Mouse (Mus musculus): ENCODE results near the gene Ppip5k1. TPM values are rescaled to one million over a fixed set of nuclear protein-coding genes. Genes with fewer than 3 reads are reported as not detected.
A peak's percentile ranks its signal among the peaks of the same experiment; 100 is the strongest.
"Not testable (repeated sequence)": the region's sequence is repeated elsewhere in the genome, so short reads cannot be mapped to it uniquely, and the experiment has no call there.

Ppip5k1 gene
- total RNA-seq (2021) = 10 to 100 TPM; 40.0 to 51.3 TPM
- long read RNA-seq, experiment 1, partial matches to known transcripts = 6 of 11 reads
- long read RNA-seq, experiment 1, other reads (novel, unspliced or antisense) = 5 of 11 reads
- long read RNA-seq, experiment 2, partial matches to known transcripts = 2 of 9 reads
- long read RNA-seq, experiment 2, other reads (novel, unspliced or antisense) = 6 of 9 reads

DNA sequence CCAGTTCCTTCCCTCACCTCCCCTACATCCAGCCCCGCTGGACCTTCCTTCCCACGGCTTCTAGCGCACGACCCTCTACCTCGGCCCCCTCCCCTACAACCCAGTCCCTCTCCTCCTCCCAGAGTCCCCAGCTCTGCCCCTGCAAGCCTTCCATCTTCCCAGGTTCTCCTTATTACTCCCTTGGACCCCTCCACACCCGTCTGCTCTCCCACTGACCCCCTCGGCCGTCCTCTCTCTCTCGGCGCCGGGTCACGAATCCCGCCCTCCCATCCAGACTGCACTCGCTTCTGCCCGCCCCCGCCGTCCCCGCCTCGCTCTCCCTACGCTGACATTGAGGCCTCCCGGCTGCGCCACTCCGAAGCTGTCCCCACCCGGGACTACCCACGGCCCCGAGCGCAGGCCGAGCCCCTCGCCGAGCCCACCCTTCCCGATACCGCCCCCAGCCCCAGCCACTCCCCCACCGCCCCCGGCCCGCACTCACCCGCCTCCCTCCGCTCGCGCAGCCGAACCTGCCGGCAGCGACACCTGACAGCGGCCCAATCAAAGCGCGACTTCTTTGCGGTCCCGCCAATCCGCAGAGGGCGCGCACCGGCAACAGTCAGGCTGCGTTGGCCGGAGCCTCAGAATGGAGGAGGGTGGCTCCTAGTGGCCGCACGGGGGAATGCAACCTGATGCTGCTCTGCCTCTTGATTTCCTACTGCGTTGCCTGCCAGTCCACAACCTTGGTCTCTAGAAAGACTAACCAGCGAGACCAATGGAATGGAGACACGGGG, at the start of gene Ppip5k1:
TSS of gene Ppip5k1 (minus strand) at position 577 of the 773 bp plus-strand sequence.
- peak; percentile 98 for DNase-seq

DNA sequence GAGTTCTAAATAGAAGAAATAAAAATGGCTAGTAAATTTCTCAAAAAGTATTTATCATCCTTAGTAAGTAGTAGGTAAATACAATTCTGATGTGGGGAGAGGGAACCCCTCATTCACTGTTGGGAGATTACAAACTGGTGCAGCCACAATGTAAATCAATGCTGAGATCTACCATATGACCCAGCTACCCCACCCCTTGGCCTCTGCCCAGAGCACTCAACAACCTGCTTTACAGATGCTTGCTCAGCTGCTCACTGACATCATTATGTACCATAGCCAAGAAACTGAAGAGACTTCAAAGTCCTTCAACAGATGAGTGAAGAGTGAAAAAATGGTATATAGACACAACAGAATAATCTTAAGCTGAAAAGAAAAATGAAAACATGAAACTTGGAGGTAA, 48.1 kb upstream of the Ppip5k1 start:
- DNase-seq = no peak

DNA sequence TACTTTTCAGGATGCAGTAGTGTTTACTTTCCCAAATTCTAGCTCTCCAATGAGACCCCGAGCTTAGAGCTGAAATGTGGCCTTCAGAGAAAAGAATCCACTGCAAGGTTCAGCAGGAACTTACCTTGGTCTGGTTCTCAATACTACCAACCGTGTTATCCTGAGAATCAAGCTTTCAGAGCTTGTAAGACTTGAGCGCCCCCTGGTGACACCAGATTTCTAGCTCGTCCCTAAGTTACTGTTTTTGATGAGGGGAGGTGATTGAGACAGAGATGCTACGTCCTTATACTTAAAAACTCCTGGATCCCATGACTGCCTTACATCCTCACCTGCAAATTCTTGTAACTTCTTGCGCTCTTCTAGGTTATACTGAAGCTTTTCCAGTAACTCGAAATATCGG, 41.4 kb upstream of the Ppip5k1 start:
- DNase-seq = peak; percentile 90

DNA sequence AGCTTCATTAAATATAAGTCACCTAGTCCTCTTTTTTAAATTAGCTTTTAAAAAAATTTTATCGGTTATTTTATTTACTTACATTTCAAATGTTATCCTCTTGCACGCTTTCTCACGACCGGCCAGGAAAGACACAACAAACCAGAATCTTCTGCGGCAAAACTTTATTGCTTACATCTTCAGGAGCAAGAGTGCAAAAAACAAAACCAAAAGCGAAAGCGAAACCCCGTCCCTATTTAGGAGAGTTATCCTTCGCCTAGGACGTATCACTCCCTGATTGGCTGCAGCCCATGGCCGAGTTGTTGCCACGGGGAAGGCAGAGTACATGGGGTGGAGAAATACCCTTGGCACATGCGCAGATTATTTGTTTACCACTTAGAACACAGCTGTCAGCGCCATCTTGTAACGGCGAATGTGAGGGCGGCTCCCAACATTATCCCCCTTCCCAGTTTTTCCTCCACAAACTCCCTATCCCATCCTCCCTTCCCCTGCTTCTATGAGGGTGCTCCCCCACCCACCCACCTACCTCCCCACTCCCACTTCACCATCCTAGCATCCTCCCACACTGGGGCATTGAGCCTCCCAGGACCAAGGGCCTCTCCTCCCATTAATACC, 31.9 kb upstream of the Ppip5k1 start, which contains the start of gene Strc:
TSS of gene Strc (minus strand) at position 208 of the 615 bp plus-strand sequence.
- not testable (repeated sequence) for DNase-seq

DNA sequence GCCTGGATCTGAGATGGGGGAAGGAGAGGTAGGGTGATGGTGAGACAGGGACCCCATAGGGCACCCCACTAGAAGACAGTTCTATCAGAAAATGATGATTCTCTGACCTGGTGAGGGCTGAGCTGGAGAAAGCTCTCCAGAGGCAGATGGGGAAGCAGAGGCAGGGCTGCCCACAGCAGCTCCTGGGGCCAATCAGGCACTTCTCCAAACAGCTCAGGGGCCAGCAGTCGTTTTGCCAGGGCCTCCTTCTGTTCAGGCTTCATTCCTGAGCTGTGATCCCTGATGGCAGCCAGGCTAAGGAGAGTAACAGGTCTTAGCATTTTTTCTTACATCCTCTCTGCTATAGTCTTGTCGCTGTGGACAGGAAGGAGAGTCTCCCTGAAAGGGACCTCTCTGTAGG, 19.6 kb upstream of the Ppip5k1 start:
- no peak for DNase-seq

DNA sequence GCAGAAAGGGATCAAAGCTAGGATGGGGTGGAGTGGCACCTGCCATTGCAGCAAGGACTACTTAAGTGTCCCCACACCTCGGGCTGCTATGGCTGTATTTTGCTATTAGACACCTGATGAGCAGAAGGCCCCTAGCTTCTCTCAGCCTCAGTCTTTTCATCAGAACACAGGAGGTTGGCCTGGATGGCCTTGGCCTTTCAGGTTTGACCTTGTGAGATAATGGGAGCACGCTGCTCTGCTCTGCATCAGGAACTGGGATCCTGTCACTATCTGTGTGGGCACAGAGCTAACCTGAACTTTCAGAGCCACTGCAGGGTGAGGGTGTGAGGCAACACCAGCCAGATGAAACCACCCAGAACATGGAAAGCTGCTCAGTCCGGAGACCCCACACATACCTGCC, 17.1 kb upstream of the Ppip5k1 start:
- DNase-seq = peak; percentile 19

DNA sequence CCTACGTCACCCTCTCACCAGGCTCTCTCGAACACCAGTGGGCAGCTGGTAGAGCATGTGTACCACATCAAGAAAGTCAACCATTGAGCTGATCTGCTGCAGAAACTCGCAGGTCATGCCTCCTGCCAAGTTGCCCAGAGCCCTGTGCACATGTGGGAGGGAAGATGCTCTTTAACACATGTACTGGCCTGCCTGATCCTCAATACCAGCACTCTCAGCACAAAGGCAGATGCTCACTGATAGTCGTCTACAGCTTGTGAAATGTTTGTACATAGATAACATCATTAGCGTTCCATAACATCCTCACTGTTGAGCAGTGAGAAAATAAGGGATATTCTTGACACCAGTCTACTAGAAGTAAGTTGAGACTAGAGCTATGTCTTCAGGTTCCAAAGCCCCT, 15.7 kb upstream of the Ppip5k1 start:
- no peak for DNase-seq

DNA sequence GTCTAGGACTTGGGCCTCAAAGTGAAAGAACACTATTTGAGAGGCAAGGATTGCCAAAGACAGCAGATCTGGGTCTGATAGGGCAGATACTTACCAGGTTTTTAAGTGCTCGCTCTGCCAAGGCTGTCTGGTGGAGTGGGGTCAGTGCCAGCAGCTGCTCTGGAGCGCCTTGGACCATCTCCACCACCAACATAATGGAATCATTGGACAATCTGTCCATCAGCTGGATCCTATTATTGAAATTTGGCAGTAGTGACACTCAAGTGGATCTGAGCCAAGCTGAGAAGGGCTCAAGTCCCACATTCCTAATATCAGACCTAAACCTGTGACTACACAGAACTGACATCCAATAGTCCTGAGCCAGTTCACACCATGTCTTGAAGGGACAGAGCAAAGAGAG, 13.6 kb upstream of the Ppip5k1 start:
- no peak for DNase-seq

DNA sequence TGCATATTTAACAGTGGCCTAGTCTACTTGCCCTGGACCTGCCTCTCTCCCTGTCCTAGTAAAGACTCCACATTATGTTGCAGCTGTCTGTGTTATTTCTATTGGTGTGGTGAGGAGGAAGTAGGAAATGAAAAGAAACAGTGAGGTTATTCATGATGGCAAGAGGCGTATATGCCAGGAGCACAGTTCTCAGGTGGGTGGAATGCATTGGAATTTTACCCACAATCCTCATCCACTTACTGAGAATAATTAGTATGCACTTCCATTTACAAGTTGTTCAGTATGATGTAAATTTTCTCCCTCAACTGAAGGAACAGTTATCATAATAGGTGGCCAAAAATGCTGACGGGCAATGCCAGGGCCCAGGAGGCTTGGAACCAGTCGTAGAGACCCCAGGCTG, 8.5 kb upstream of the Ppip5k1 start:
- no peak for DNase-seq

DNA sequence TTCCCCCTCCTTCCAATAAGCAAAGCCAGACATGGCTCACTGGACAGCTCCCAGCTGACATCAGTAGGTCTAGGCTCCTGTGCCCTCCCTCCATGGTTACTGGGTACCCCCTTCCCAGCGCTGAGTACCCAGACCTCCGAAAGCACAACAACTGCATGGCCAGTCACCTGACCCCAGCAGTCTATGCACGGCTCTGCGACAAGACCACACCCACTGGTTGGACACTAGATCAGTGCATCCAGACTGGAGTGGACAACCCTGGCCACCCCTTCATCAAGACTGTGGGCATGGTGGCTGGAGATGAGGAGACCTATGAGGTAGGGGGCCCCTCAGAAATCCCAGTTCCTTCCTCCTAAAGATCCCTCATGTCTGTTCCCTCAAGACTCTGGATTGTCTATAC, 4.3 kb upstream of the Ppip5k1 start:
- DNase-seq = no peak

DNA sequence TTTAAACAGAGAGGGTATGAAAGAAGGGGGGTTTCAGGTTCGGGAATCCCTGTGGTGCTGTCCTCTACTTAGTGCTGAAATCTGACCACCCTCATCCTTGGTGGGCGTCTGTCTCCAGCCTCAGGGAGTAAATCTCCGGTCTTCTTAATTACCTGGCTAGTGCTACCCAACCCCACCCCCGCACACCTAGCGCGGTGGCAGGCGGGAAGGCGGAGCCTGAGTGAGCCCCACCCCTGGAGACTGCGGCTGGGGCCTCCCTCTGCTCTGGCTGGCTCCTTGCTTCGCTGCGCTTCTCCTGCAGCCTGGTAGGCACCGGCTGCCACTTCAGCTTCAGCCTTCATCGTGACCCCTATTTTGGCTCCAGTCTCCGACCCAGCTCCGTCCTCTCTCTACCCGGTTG, 3.2 kb upstream of the Ppip5k1 start:
- peak; percentile 65 for DNase-seq

DNA sequence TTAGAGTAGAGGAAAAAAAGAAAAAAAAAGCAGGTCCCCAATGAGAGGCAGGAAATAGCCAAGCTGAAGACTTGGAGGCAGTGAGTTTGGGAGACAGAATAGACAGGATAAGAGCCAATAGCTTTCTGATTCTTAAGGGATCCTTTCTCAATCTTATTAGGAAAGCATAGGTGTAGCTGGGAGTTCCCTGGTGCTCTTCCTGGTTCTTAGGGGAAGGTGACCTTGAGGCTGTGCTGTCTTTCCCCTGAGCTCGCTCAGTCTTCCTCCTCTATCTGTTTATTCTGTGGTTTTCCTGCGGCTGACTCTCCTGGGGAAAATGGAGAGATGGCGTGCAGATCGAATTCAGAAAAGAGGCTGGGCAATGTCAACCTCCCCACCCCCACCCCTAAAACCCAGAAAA, 2.8 kb upstream of the Ppip5k1 start:
- DNase-seq = no peak

DNA sequence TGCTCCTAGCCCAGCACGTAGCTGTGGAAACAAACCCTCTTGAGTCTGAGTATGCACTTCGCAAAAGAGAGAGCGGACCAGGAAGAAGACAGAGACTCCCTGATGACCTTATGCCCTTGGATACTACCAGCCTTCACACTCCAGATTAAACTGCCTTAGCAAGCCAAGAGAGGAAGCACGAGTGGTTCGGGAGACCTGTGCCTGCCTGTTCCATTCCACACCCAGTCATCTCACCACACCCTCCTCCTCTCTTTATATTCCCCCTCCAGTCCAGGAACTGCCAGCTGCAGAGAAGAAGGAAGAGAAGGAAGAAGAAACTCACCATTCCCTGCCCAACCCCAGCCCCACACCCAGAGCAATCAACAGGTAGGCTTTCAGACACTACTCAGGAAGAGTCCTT, 2.3 kb upstream of the Ppip5k1 start, which contains the start of gene Ckmt1:
TSS of gene Ckmt1 (plus strand) at position 221 of the 400 bp plus-strand sequence.
- DNase-seq = no peak

DNA sequence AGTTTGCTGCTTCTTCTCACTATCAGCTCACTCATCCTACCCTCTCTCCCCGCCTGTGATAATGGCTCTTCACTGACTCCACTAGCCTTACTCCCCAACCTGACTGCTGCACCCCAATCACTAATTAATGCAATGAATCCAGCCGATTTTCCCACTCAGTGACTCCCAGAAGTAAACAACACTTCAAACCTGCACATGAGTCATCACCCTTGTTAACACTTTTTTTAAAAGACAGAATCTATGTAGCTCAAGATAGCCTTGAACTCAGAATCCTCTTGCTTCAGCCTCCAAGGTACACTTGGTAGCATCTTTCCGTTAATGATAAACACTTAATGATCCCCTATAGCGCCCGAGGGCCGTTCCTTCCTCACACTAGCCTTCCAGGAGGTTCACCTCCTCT, 818 bp downstream of the Ppip5k1 start:
- DNase-seq = no peak

DNA sequence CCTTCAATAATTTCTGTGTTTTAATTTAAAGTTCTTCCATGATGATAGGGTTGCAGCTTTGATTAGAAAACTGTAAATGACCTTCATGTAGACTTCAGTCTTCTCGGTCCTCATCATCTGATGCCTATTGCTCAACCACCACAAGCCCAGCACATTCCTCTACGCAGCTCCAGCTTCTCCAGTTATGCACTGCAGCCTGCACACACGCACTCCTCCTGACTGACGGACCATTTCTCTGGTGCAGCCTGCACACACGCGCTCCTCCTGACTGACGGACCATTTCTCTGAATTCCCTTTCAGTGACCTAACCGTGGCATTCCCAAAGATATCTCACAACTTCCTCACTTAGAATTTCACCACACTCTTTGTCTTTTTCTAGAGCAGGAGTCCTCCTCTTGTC, 2.0 kb downstream of the Ppip5k1 start:
- DNase-seq = no peak

DNA sequence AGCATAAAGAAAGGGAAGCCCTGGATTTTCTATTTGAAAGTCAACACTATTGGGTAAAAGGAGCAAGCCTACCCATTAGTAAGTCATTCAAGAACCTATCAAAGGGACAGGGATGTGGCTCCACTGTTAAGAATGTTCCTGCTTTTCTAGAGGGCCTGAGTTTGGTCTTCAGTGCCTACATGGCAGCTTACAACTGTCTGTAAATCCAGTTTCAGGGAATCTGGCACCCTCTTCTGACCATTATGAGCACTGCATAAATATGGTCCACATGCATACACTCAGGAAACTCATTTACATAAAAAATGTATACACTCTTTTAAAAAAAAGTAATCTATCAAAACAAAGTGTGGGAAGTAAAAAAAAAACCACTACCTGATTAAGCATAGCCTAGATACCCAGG, 16.1 kb downstream of the Ppip5k1 start:
- no peak for DNase-seq

DNA sequence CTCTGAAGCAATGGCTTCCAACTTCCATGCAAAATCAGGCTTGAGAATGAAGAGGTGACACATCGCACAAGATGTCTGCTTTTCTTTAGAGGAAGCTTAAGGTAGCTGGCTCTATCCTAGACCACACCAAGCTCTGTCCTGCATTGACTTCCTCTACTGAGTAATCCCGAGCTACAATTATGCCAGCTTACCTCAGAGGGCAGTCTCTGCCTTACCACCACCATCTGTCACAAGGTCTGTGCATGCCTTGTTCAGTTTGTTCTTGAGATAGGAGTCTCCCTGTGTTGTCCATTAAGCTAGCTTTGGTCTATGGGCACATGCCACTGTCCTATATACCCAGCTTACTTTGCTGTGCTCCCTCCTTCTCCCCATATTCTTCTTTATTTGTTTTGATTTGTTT, 25.7 kb downstream of the Ppip5k1 start:
- no peak for DNase-seq

DNA sequence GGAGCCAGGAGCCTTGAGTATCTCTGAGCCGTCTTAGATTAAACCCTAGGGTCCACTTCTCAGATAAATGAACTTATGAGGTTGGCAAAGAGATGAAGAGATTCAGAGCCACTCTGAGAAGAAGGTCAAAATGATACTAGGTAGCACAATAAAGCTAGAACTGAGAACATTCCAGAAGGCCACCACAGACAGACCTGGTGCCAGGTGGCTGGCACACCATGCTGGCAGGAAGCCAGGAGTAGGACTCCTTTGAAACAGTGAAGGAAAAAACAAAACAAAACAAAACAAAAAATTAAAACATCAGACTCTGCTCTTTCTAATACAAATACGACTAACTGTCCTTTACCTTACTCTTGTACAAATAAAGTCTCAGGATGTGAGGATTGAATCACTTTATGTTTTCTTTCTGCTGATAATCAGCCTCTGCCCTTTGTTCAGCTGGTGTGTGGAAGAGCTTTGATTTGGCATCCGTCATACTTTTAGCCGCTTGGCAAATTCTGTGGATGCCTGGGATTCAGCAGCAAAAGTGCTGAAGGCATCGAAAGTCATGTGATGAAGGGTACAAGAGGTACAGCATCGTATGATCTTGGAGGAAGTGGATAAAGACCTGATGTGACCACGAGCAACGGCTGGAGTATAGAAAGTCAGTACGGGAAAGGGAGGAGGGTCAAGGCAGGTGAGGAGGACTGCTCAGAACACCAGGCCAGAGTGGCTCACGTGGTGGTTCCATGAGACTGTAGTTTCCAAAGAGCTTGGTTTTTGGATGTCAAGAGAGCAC, 31.3 kb downstream of the Ppip5k1 start:
- no peak for DNase-seq

DNA sequence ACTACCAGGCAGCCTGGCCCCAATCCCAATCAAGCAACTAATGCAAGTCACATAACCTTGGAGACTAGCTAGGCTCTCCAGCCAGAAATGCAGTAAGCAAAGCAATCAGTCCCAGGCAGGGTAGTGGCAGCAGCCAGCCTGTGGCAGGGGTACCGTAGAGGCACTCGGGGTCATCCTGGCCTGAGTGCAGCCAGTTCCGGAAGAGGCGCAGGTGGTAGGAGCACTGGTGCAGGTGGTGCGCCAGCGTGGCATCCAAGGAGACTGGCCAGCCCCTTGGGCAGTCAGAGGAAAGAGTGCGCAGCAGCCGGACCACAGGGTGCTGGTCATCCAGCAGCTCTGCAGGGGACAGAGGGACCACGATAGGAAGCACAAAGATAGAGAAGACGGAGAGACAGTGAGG, 32.2 kb downstream of the Ppip5k1 start:
- no peak for DNase-seq

DNA sequence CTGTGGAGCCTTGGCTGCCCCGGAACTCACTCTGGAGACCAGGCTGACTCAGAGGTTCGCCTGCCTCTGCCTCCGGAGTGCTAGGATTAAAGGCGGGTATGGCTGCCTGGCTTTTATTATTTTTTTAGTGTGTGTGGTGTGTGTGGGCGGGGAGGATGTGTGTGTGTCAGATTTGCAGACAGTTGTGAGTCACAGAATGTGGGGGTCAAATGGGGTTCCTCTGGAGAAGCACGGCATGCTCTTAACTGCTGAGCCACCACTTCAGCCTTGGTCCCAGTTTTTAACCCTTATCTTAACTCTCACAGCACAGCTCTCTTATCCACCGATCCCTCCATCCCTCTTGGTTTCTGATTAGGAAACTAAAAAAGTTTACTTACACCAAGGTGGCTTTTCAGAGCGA, 38.9 kb downstream of the Ppip5k1 start:
- no peak for DNase-seq

DNA sequence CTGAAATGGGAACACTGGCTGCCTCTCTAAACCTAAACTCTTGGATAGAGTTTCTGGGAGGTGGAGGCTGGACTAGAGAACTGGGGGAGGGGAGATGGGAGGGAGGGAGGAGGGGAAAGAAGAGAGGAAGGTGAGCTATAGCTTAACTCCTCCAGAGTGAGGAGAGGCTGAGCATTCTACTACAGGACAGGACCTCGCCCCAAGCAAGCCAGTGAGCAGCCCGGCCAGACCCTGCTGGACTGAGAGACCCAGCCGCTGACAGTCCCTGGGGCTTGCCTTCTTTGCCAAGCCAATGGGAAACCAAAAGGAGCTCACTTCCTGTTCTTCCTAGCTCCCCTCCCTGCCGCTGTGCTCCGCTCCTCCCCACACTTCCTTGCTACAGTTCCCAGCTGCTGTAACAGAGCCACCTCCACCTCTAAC, 46.2 kb downstream of the Ppip5k1 start:
- peak; percentile 40 for DNase-seq

DNA sequence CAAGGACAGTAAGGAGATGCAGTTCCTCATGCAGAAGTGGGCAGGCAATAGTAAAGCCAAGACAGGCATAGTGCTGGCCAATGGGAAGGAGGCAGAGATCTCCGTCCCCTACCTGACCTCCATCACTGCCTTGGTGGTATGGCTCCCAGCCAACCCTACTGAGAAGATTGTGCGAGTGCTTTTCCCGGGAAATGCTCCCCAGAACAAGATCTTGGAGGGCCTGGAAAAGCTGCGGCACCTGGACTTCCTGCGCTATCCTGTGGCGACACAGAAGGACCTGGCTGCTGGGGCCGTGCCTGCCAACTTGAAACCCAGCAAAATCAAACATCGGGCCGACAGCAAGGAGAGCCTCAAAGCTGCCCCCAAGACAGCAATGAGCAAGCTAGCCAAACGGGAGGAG, 55.2 kb downstream of the Ppip5k1 start:
- DNase-seq = no peak

DNA sequence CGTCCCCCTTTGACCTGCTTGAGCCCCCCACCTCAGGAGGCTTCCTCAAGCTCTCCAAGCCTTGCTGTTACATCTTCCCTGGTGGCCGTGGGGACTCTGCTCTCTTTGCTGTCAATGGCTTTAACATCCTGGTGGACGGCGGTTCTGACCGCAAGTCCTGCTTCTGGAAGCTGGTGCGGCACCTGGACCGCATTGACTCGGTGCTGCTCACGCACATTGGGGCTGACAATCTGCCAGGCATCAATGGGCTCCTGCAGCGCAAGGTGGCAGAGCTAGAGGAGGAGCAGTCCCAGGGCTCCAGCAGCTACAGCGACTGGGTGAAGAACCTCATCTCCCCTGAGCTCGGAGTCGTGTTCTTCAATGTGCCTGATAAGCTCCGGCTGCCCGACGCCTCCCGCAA, 55.7 kb downstream of the Ppip5k1 start:
- no peak for DNase-seq
